In the genomic region with DNA sequence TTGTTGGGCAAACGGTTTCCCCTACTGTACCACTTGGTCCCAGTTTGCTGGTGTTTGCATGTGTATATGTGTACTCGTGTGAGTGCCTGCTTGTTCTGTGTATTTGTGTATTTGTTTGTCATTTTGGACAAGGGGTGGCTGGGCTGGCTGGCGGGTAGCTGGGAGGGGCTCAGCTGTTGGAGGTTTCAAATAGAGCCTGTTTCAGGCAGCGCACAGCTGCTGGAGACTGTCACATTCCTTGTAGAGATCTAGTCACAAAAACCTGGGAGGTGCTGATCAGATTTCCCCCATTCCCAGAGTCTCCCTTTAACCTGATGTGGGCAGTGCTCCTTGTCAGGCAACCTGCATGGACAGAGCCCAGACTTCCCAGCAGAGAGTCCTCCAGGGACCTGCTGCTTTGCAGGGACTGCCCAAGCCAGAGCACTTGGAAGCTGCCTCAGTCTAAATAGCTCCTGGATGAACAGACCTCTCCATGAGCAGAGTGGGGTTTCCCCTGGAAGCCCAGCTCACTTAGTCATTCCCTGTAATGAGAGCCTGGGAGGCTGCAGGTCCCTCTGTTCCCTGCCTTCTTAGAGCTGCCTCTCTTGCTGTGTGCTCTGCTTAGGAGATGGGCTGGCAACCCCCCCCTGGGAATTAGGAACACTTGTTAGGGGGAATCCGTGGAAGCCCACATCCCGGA, we compare ENCODE assay signal across 9 mouse cellular contexts. TPM values are rescaled to one million over a fixed set of nuclear protein-coding genes. Genes with fewer than 3 reads are reported as not detected.
A peak's percentile ranks its signal among the peaks of the same experiment; 100 is the strongest.
DNase-seq lines count a peak whose midpoint lies in the region; ATAC-seq and TF ChIP-seq lines count a peak whose summit lies in the region.
"Had no signal": no experiment of that assay in that cellular context is flagged by ENCODE, and none has a peak within 500 bp of the region (broad histone marks: within the 10 kb centered on the region; RNA-seq: fewer than 3 reads in every experiment).

No protein-coding gene starts in this region.

- no peak overlapping the region for H3K27ac ChIP-seq in intestine, postnatal 0 days (ENCODE audit: low read depth, low read length)
- no peak overlapping the region for H3K27ac ChIP-seq in stomach, embryonic 16.5 days (ENCODE audit: low read length)

- ATAC-seq in intestine, postnatal 0 days: no peak
- ATAC-seq in stomach, embryonic 16.5 days (ENCODE audit: insufficient read depth, low FRiP score): no peak

- peak overlapping the region; percentile 70 for H3K4me2 ChIP-seq in intestine, postnatal 0 days (replicated peaks; ENCODE audit: low read depth)
- peak overlapping the region; percentile 89 for H3K4me2 ChIP-seq in stomach, embryonic 16.5 days (ENCODE audit: low read depth, low read length)

- H3K4me3 ChIP-seq in intestine, postnatal 0 days (ENCODE audit: low read depth, low read length): peak overlapping the region; percentile 40
- H3K4me3 ChIP-seq in stomach, embryonic 16.5 days (replicated peaks; ENCODE audit: low read length): peak overlapping the region; percentile 53

- peaks cover 34% of the 10 kb centered on the region for H3K27me3 ChIP-seq in intestine, postnatal 0 days (replicated peaks; ENCODE audit: control insufficient read depth, insufficient read depth, low read length)
- H3K27me3 ChIP-seq in stomach, embryonic 16.5 days (ENCODE audit: control insufficient read depth, insufficient read depth, low read length): peaks cover 16% of the 10 kb centered on the region

- no peaks in the 10 kb centered on the region for H3K9me3 ChIP-seq in intestine, postnatal 0 days (ENCODE audit: control insufficient read depth)
- H3K9me3 ChIP-seq in stomach, embryonic 16.5 days (replicated peaks; ENCODE audit: control insufficient read depth, low read length): no peaks in the 10 kb centered on the region

- 47% methylated on average over 6 of the region's 6 CpGs for WGBS in intestine, postnatal 0 days
- 25% methylated on average over 6 of the region's 6 CpGs for WGBS in stomach, embryonic 16.5 days

- H3K9ac ChIP-seq in intestine, postnatal 0 days (ENCODE audit: low read depth, low read length): no peak overlapping the region
- H3K9ac ChIP-seq in stomach, embryonic 16.5 days (ENCODE audit: low read length): peak overlapping the region; percentile 63; the same call in 1 of the 2 replicates

- no peaks in the 10 kb centered on the region for H3K36me3 ChIP-seq in intestine, postnatal 0 days (ENCODE audit: control insufficient read depth, insufficient read depth)
- no peaks in the 10 kb centered on the region for H3K36me3 ChIP-seq in stomach, embryonic 16.5 days (ENCODE audit: control insufficient read depth, insufficient read depth, low read length)

- TF ChIP-seq CTCF in intestine, postnatal 0 days (IDR thresholded peaks at IDR 0.05; ENCODE audit: low read depth): no peak

- peak; percentile 42 to 50 for DNase-seq in right cerebral cortex, adult 2 months (ENCODE audit: low spot score in 2 of 2)
- DNase-seq in right cerebral cortex, adult 18-20 months: no peak
- peak; percentile 30 for DNase-seq in gastrocnemius, postnatal 10 days
- no peak for DNase-seq in cerebellum, adult 11 months
- DNase-seq in T-cell, adult 2 months (ENCODE audit: low spot score): no peak
- no peak for DNase-seq in embryo, embryonic 10 days (ENCODE audit: low spot score)

- no peaks in the 10 kb centered on the region; the same call in 1 of the 2 replicates for H3K4me1 ChIP-seq in intestine, postnatal 0 days (replicated peaks; ENCODE audit: control insufficient read depth, insufficient read depth, low read length)
- peaks cover 51% of the 10 kb centered on the region for H3K4me1 ChIP-seq in stomach, embryonic 16.5 days (ENCODE audit: control insufficient read depth, insufficient read depth, low read length)

RNA-seq across cellular contexts. Expression of a gene that starts 2.6 kb away (rescaled TPM):
- 10 to 100 TPM in 1 of 2 experiments, 1 to 10 TPM in 1; 6.9 to 11.9 TPM for total RNA-seq in gastrocnemius, postnatal 10 days (2021)
- polyA plus RNA-seq in intestine, postnatal 0 days (2015; fragmentation: Nextera tagmentation; extraction: Ambion mirVana): 4.6 TPM in 2 replicates
- 4.9 and 5.9 TPM in 2 replicates for polyA plus RNA-seq in stomach, embryonic 16.5 days (2015; fragmentation: Nextera tagmentation; extraction: Ambion mirVana)
- total RNA-seq: hematopoietic stem cell, adult 5-6 weeks had no signal

Comparison
In these comparisons a context has a peak if more than half of its experiments do, and no peak if none do; other contexts are left out.
1. DNase-seq: peak in right cerebral cortex, adult 2 months (2 of 2) and gastrocnemius, postnatal 10 days (single experiment); none in right cerebral cortex, adult 18-20 months (single experiment), cerebellum, adult 11 months (single experiment), T-cell, adult 2 months (single experiment) and embryo, embryonic 10 days (single experiment).